11 mouse cellular contexts compared by ENCODE assay signal in genomic region chr9:71599861-71600260, GRCm38 (mm10).
"Had no signal": no experiment of that assay in that cellular context is flagged by ENCODE, and none has a peak within 500 bp of the region (broad histone marks: within the 10 kb centered on the region; RNA-seq: fewer than 3 reads in every experiment).

No protein-coding gene starts in this region.

- ATAC-seq: intestine, embryonic 16.5 days; liver, embryonic 12.5 days; midbrain, embryonic 15.5 days had no signal

- H3K4me1 ChIP-seq: midbrain, embryonic 15.5 days; neural tube, embryonic 13.5 days had no signal

- H3K27me3 ChIP-seq: limb, embryonic 15.5 days; midbrain, embryonic 15.5 days; neural tube, embryonic 13.5 days had no signal

- H3K9me3 ChIP-seq: limb, embryonic 15.5 days; liver, embryonic 12.5 days; midbrain, embryonic 10.5 days; midbrain, embryonic 15.5 days; neural tube, embryonic 13.5 days had no signal

- H3K9ac ChIP-seq: limb, embryonic 15.5 days; liver, embryonic 12.5 days; midbrain, embryonic 15.5 days; neural tube, embryonic 13.5 days had no signal

- H3K27ac ChIP-seq: limb, embryonic 15.5 days; liver, embryonic 12.5 days; midbrain, embryonic 10.5 days; midbrain, embryonic 15.5 days; neural tube, embryonic 13.5 days had no signal

- H3K4me3 ChIP-seq: limb, embryonic 15.5 days; liver, embryonic 12.5 days; midbrain, embryonic 10.5 days; midbrain, embryonic 15.5 days; neural tube, embryonic 13.5 days had no signal

- H3K4me2 ChIP-seq: limb, embryonic 15.5 days; liver, embryonic 12.5 days; midbrain, embryonic 15.5 days; neural tube, embryonic 13.5 days had no signal

- H3K36me3 ChIP-seq: limb, embryonic 15.5 days; liver, embryonic 12.5 days; midbrain, embryonic 10.5 days; midbrain, embryonic 15.5 days; neural tube, embryonic 13.5 days had no signal

- DNase-seq: kidney, adult 9 months; retina, postnatal 1 day; right cerebral cortex, postnatal 4 days; spleen, adult 18-20 months; thymus, adult 2 months had no signal
